Mouse (Mus musculus) neural tube, embryonic 11.5 days (tissue): ENCODE results near the gene Cgrrf1. TPM values are rescaled to one million over a fixed set of nuclear protein-coding genes. Genes with fewer than 3 reads are reported as not detected.
A peak's percentile ranks its signal among the peaks of the same experiment; 100 is the strongest.

Experiments
- ATAC-seq: fragments of 200-750 bp; cut with Nextera tagmentation; 2 replicates; pipeline ENCODE4 v1.8.0; 2017; ENCODE audit warnings: moderate number of reproducible peaks, mild to moderate bottlenecking, moderate TSS enrichment, moderate library complexity; ENCODE audit not compliant: insufficient read depth, low FRiP score, low TSS enrichment
- DNase-seq: peaks from one replicate; pipeline ENCODE4 v3.0.0-alpha.2; 2015; ENCODE audit warnings: low spot score
- H3K27ac ChIP-seq: fragments of 300-500 bp; sonication (generic); 2 replicates; pipeline ENCODE4 v1.5.1; 2014; ENCODE audit warnings: low read depth, mild to moderate bottlenecking, low read length
- H3K27me3 ChIP-seq: fragments of 300-500 bp; sonication (generic); 2 replicates; pipeline ENCODE4 v1.6.1; 2014; ENCODE audit warnings: mild to moderate bottlenecking, low read length, mixed read lengths; ENCODE audit not compliant: control insufficient read depth, insufficient read depth
- H3K36me3 ChIP-seq: fragments of 300-500 bp; sonication (generic); 2 replicates; pipeline ENCODE4 v1.6.1; 2014; ENCODE audit warnings: mild to moderate bottlenecking, low read length, moderate library complexity, mixed read lengths; ENCODE audit not compliant: control insufficient read depth, insufficient read depth
- H3K4me1 ChIP-seq: fragments of 300-500 bp; sonication (generic); 2 replicates; pipeline ENCODE4 v1.6.1; 2014; ENCODE audit warnings: low read length, mixed read lengths; ENCODE audit not compliant: control insufficient read depth, insufficient read depth
- H3K4me2 ChIP-seq: fragments of 300-500 bp; sonication (generic); 2 replicates; pipeline ENCODE4 v1.6.1; 2014; ENCODE audit warnings: low read depth, mild to moderate bottlenecking, moderate library complexity
- H3K4me3 ChIP-seq: fragments of 300-500 bp; sonication (generic); 2 replicates; pipeline ENCODE4 v1.5.1; 2014; ENCODE audit warnings: low read depth, low read length
- H3K9ac ChIP-seq: fragments of 300-500 bp; sonication (generic); 2 replicates; pipeline ENCODE4 v1.6.1; 2014; ENCODE audit warnings: mild to moderate bottlenecking, low read length
- H3K9me3 ChIP-seq: fragments of 300-500 bp; sonication (generic); 2 replicates; pipeline ENCODE4 v1.6.1; 2016; ENCODE audit warnings: low read length; ENCODE audit not compliant: control insufficient read depth
- WGBS: fragments of 180-500 bp; shearing (Covaris S2); extraction: QIAGEN DNeasy Blood & Tissue Kit; methylation state at CpG from one replicate; pipeline ENCODE4 v1.1.7; 2014; 5-methylcytosine and 5-hydroxymethylcytosine counted together
- polyA plus RNA-seq: library from polyadenylated mRNA; unstranded; fragments of >200 nt; fragmentation: Nextera tagmentation; extraction: Ambion mirVana; gene quantifications from 2 replicates; pipeline ENCODE4 v1.2.1, GENCODE M21; 2014

Gene Cgrrf1
- polyA plus RNA-seq, 1 experiment from 2014 or later = 33.0 TPM

GRCm38 (mm10) chr14:46839326-46839725, 7.4 kb downstream of the Cgrrf1 start:
- 75% methylated on average over 4 of the region's 4 CpGs for WGBS

GRCm38 (mm10) chr14:46845706-46846105, 13.8 kb downstream of the Cgrrf1 start:
- Histone ChIP-seq H3K4me3 (no peak overlapping the region), H3K9ac (no peak overlapping the region), H3K9me3 (no peaks in the 10 kb centered on the region), H3K4me1 (no peaks in the 10 kb centered on the region), H3K36me3 (peaks cover 4% of the 10 kb centered on the region; the same call in 1 of the 2 replicates), H3K27me3 (no peaks in the 10 kb centered on the region), H3K4me2 (no peak overlapping the region), H3K27ac (no peak overlapping the region)
- no peak for DNase-seq
- 97% methylated on average over 11 of the region's 11 CpGs for WGBS
- ATAC-seq = no peak

More at GRCm38 (mm10) chr14:46839326-46839725, 7.4 kb downstream of the Cgrrf1 start:
- Histone ChIP-seq H3K27ac (no peak overlapping the region), H3K4me1 (no peaks in the 10 kb centered on the region), H3K4me3 (no peak overlapping the region), H3K9me3 (no peaks in the 10 kb centered on the region), H3K9ac (no peak overlapping the region), H3K36me3 (peaks cover 5% of the 10 kb centered on the region; the same call in 1 of the 2 replicates), H3K27me3 (no peaks in the 10 kb centered on the region), H3K4me2 (no peak overlapping the region)
- no peak for ATAC-seq
- no peak for DNase-seq

GRCm38 (mm10) chr14:46848063-46848590, 16.2 kb downstream of the Cgrrf1 start:
- H3K4me1 ChIP-seq = no peaks in the 10 kb centered on the region
- H3K4me2 ChIP-seq = no peak overlapping the region
- no peak overlapping the region for H3K27ac ChIP-seq
- ATAC-seq (no peak), DNase-seq (no peak)
- H3K27me3 ChIP-seq = no peaks in the 10 kb centered on the region
- WGBS = 90% methylated on average over 4 of the region's 4 CpGs
- no peaks in the 10 kb centered on the region for H3K9me3 ChIP-seq
- no peak overlapping the region for H3K9ac ChIP-seq
- H3K4me3 ChIP-seq = no peak overlapping the region
- no peaks in the 10 kb centered on the region for H3K36me3 ChIP-seq

GRCm38 (mm10) chr14:46848736-46849135, 16.8 kb downstream of the Cgrrf1 start:
- H3K36me3 ChIP-seq = no peaks in the 10 kb centered on the region
- H3K9ac ChIP-seq = no peak overlapping the region
- DNase-seq = no peak
- H3K4me1 ChIP-seq = no peaks in the 10 kb centered on the region
- H3K4me2 ChIP-seq = no peak overlapping the region
- no peaks in the 10 kb centered on the region for H3K27me3 ChIP-seq
- H3K27ac ChIP-seq = no peak overlapping the region
- no peak for ATAC-seq
- H3K9me3 ChIP-seq = no peaks in the 10 kb centered on the region
- WGBS = 79% methylated on average over 5 of the region's 5 CpGs
- H3K4me3 ChIP-seq = no peak overlapping the region

GRCm38 (mm10) chr14:46849769-46850168, 17.8 kb downstream of the Cgrrf1 start:
- no peak for DNase-seq
- Histone ChIP-seq H3K4me1 (no peaks in the 10 kb centered on the region), H3K4me3 (no peak overlapping the region), H3K27me3 (no peaks in the 10 kb centered on the region), H3K9me3 (no peaks in the 10 kb centered on the region), H3K4me2 (no peak overlapping the region), H3K36me3 (no peaks in the 10 kb centered on the region), H3K27ac (no peak overlapping the region), H3K9ac (no peak overlapping the region)
- 93% methylated on average over 1 of the region's 1 CpGs for WGBS
- ATAC-seq = no peak

- 90% methylated on average over 11 of the region's 11 CpGs for WGBS
- Histone ChIP-seq H3K27me3 (no peaks in the 10 kb centered on the region), H3K9ac (no peak overlapping the region), H3K9me3 (no peaks in the 10 kb centered on the region), H3K4me3 (no peak overlapping the region), H3K4me1 (no peaks in the 10 kb centered on the region), H3K4me2 (no peak overlapping the region), H3K36me3 (no peaks in the 10 kb centered on the region), H3K27ac (no peak overlapping the region)
- DNase-seq (no peak), ATAC-seq (no peak)
Measured at GRCm38 (mm10) chr14:46853677-46854076, 21.8 kb downstream of the Cgrrf1 start.

GRCm38 (mm10) chr14:46862922-46863321, 31.0 kb downstream of the Cgrrf1 start:
- H3K27me3 ChIP-seq = no peaks in the 10 kb centered on the region
- H3K27ac ChIP-seq = no peak overlapping the region
- no peaks in the 10 kb centered on the region for H3K4me1 ChIP-seq
- ATAC-seq (no peak), DNase-seq (no peak)
- no peaks in the 10 kb centered on the region for H3K9me3 ChIP-seq
- H3K4me3 ChIP-seq = no peak overlapping the region
- H3K36me3 ChIP-seq = no peaks in the 10 kb centered on the region
- no peak overlapping the region for H3K4me2 ChIP-seq
- no peak overlapping the region for H3K9ac ChIP-seq
- WGBS = 88% methylated on average over 5 of the region's 5 CpGs

- Histone ChIP-seq H3K9me3 (no peaks in the 10 kb centered on the region), H3K4me3 (no peak overlapping the region), H3K4me1 (peaks cover 9% of the 10 kb centered on the region), H3K27me3 (peaks cover 2% of the 10 kb centered on the region; the same call in 1 of the 2 replicates), H3K27ac (no peak overlapping the region), H3K9ac (no peak overlapping the region), H3K4me2 (no peak overlapping the region), H3K36me3 (no peaks in the 10 kb centered on the region)
- DNase-seq (peak; percentile 67), ATAC-seq (no peak)
- 3% methylated on average over 10 of the region's 10 CpGs for WGBS
Measured at GRCm38 (mm10) chr14:46880935-46881334, 49.0 kb downstream of the Cgrrf1 start.

GRCm38 (mm10) chr14:46881581-46882430, 49.9 kb downstream of the Cgrrf1 start:
- 3% methylated on average over 40 of the region's 40 CpGs for WGBS
- peak; percentile 47 for DNase-seq
- peak overlapping the region; percentile 62 for H3K4me3 ChIP-seq
- ATAC-seq = no peak
- no peaks in the 10 kb centered on the region for H3K9me3 ChIP-seq
- peak overlapping the region; percentile 65 for H3K9ac ChIP-seq
- no peak overlapping the region for H3K27ac ChIP-seq
- peak overlapping the region; percentile 96 for H3K4me2 ChIP-seq
- H3K36me3 ChIP-seq = no peaks in the 10 kb centered on the region
- H3K4me1 ChIP-seq = peaks cover 12% of the 10 kb centered on the region
- H3K27me3 ChIP-seq = peaks cover 2% of the 10 kb centered on the region; the same call in 1 of the 2 replicates
